Mouse (Mus musculus) MN1 (cell line): ENCODE results near the gene S100a11.
A peak's percentile ranks its signal among the peaks of the same experiment; 100 is the strongest.
"Not testable (repeated sequence)": the region's sequence is repeated elsewhere in the genome, so short reads cannot be mapped to it uniquely, and the experiment has no call there.

ENCODE experiments used
- DNase-seq: peaks from one replicate; pipeline ENCODE4 v3.0.0-alpha.2; 2016; ENCODE audit warnings: low spot score

The S100a11 gene

GRCm38 (mm10) chr3:93520330-93521193 is at the start of gene S100a11:
Gene S100a11, plus strand, starts transcription at chr3:93520488.
- no peak for DNase-seq

DNA sequence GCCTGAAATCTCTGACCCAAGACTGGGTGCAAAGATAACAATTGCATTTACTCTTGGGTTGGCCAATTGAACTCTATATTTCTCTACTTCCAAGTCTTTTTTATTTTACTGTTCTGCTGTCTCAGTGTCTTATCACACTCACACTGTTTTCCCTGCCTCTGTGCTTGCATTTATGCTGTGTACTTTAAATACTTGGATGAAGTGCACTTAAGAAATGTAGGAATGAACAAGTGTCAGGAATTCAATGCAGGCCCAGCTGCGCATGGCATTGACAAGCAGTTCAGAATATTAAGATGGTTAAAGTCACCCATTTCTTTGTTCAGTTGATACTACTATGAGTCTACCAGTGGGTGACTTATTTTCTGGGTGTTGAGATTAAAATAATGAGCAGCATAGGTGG is 40.2 kb upstream of the S100a11 start:
- DNase-seq: no peak

- DNase-seq: no peak
Observed at GRCm38 (mm10) chr3:93481982-93482616, 38.2 kb upstream of the S100a11 start.

DNA sequence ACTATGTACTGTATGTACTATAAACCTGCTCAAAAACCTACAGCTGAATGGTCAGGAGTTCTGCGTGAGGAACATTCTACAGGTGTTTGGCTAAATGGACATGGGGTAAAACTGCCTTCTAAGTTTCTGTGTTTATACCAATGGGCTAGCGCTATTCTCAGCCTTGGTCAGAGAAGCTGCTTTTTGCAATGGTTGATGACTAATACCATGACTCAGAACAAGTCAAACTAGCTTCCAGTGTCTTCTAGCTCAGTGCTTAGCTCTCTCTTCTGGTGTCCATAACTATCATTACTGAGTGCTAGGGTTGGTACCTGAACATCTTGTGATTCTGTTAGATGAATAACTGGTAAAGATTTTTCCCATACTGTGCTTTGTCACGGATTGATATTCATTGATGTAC is 34.7 kb upstream of the S100a11 start:
- no peak for DNase-seq

GRCm38 (mm10) chr3:93488541-93488940 is 31.7 kb upstream of the S100a11 start:
- no peak for DNase-seq

DNA sequence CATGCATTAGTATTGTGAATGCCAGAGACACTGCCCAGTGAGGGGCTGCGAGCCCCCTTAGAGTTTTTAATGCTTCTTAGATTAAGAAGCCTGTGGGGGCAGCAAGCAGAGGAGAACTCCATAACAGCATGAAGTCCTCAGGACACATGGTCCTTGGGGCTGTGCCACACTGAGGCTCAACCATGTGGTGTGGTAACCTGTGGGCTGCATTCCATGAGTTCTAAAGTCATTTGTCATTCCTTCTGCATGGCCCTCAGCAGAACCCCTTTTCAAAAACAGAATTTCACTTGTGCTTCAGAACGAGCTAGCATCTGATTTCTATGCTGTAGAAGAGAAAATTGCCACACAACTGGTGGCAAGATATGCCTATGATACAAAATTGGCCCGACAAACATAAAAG is 28.1 kb upstream of the S100a11 start:
- DNase-seq: no peak

DNA sequence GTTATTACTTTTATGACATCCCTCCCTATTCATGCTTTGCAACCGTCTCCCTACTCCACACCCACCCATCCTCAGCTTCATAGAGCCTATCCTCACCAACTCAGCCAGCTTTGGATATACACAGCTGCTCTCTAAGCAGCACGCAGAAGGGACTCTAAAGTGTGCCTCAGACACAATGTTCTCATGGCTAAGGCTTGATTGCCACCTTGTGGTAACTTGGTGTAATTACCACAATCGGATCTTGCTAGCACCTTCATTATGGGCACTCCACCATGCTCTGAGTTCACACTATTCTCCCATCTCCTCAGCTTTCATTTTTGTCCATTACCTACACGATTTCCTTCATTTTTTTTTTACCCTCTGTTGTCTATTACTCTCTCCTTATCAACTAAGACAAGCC is 26.3 kb upstream of the S100a11 start:
- DNase-seq: peak; percentile 65

- not testable (repeated sequence) for DNase-seq
Observed at GRCm38 (mm10) chr3:93494774-93495173, 25.5 kb upstream of the S100a11 start.

- no peak for DNase-seq
Observed at GRCm38 (mm10) chr3:93497131-93497530, 23.2 kb upstream of the S100a11 start.

GRCm38 (mm10) chr3:93499129-93499528 is 21.2 kb upstream of the S100a11 start:
- DNase-seq: no peak

DNA sequence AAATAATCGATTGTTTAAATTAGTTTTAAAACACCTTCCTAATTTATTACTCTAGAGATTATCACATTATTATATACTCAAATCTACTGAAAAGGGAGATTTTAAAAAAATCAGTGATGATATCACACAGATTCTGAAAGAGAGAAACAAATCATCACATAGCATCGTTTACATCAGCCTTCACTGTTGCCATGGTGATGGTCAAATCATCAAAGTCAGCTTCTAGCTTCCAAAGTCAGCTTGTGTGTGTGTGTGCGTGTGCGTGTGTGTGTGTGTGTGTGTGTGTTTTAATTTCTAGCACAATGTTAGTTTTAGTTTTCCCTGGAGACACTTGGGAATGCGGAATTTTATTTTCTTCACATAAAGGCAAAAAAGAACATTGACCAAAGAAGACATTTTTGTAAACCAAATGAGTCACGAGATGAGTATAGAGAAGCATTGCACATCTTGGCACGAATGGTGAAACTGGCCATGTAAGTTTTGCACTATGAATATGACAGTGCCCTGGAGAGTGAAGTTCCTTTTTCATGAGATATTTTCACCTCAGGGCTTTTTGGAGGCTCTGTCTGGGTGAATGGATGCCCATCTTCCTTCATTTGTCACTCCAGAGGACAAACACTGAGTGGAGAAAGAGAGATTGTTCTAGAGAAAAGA is 15.6 kb upstream of the S100a11 start:
- DNase-seq: no peak

DNA sequence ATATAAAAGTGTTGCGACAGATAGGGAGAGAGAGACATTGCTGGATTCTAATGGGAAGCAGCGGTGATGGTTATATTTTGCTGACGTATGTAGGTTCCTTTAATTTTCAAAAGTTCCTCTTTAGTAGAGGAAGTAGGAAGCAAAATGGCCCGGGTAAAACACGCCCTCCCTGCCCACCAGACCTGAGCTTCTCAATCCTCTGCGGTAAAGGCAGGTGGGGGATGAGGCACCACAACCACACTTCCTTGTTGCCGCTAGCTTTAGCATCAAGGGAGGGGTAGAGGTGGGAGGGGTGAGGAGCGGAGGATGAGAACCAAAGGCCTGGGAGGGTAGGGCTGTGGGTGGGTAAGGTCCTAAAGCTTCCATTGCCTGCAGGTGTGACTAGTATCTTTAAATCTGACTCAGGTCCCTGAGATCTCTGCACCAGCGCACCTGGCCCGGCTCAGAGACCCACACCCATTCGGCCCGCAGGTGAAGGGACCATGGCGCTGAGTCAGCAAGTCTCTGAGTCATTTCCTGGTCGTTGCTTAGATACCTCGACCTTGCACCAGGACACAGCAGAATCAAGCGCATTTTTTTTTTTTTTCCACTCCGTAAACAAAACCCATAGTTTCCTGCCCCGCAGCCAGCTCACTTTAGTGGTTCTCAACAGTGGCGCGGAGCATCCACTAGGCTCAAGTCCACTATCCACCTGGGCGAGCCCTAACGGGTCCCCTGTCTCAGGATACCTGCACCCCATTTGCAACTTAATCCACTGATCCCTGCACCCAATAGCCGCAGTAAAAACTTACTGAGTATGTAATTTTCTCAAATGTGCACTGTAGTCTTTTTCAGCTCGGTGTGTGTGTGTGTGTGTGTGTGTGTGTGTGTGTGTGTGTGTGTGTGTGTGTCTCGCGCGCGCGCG is 14.1 kb upstream of the S100a11 start:
- no peak for DNase-seq

- DNase-seq: no peak
Observed at GRCm38 (mm10) chr3:93506881-93507325, 13.4 kb upstream of the S100a11 start.

GRCm38 (mm10) chr3:93509301-93509700 is 11.0 kb upstream of the S100a11 start:
- no peak for DNase-seq

DNA sequence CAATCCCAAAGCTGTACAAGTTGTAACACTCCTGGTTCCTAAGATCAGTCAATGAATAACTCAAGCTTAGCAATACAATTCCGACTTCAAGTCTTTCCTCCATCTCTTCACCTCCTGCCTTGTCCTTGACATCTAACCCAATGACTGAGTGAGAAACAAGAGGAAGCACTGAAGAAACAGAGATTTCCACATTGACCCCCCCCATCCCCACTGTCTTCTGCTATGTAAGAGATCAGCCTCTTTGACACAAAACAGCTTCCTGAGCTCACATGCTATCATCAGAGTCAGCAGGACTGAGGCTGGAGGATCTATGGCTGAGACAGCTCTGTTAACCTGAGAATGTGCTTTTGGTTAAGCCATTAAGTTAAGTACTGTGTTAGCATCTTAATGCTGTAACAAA is 9.3 kb upstream of the S100a11 start:
- DNase-seq: no peak

- no peak for DNase-seq
Observed at GRCm38 (mm10) chr3:93511801-93512200, 8.5 kb upstream of the S100a11 start.

GRCm38 (mm10) chr3:93512386-93513101 is 7.7 kb upstream of the S100a11 start:
- no peak for DNase-seq

- no peak for DNase-seq
Observed at GRCm38 (mm10) chr3:93514628-93515027, 5.7 kb upstream of the S100a11 start.

GRCm38 (mm10) chr3:93517343-93517742 is 2.9 kb upstream of the S100a11 start:
- no peak for DNase-seq

- no peak for DNase-seq
Observed at GRCm38 (mm10) chr3:93519856-93520329, 395 bp upstream of the S100a11 start.

GRCm38 (mm10) chr3:93521462-93522057 is 1.3 kb downstream of the S100a11 start:
- DNase-seq: no peak
